1 mouse cellular context compared by ENCODE assay signal in the genomic region with DNA sequence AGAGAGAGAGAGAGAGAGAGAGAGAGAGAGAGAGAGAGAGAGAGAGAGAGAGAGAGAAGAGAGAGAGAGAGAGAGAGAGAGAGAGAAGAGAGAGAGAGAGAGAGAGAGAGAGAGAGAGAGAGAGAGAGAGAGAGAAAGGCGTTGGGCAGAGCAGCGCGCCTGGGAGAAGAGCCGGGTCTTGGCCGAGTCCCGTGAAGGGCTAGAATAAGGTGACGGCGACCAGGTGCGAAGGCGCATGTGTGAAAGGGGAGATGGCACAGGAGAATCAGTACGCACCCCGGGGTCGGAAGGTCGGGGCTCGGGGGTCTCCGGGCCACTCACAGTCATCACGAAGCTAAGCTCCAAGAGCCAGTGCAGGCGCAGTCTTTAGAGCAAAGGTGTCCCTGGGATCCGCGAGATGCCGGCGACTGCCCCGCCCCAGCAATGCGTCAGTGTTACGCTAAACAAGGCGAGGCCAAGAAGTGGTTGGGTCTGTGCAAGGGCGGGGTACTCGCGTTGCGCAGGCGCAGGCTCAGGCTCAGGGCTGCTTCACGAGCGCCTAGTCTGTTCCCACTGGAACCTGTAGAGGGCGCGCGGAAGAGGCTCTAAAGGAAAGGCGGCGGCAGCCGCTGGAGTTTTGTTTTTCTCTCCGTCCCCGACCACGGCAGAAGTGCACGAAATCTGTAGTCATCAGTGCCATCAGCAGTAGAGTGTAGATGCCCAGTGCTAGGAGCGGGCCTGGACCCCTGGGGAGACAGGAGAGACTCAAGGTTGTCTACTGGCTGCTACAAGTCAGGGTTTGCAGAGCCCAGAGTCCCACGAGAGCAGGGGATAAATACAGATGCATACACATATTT.
TF ChIP-seq lines count a peak whose summit lies in the region.

No protein-coding gene starts in this region.

TF ChIP-seq in myocyte, 11 proteins besides CTCF, POLR2A, EP300 and RAD21:
- TF ChIP-seq POLR2AphosphoS2 (IDR thresholded peaks at IDR 0.05; ENCODE audit: insufficient read length, low read depth) = peak; percentile 89
- no peak for TF ChIP-seq MAX (IDR thresholded peaks at IDR 0.05; ENCODE audit: low read depth)
- TF ChIP-seq SRF (IDR thresholded peaks at IDR 0.05; ENCODE audit: control insufficient read depth, insufficient read length, low read depth) = peak; percentile 72
